Mouse (Mus musculus) heart, adult 9 months (tissue): ENCODE data around the gene Neurod6.
"Not testable (repeated sequence)": the region's sequence is repeated elsewhere in the genome, so short reads cannot be mapped to it uniquely, and the experiment has no call there.

Experiments
- DNase-seq, 2 experiments: peaks; one replicate each; pipeline ENCODE4 v3.0.0; 2022; ENCODE audit warnings: low spot score in 2 of 2

Neurod6 gene

DNA sequence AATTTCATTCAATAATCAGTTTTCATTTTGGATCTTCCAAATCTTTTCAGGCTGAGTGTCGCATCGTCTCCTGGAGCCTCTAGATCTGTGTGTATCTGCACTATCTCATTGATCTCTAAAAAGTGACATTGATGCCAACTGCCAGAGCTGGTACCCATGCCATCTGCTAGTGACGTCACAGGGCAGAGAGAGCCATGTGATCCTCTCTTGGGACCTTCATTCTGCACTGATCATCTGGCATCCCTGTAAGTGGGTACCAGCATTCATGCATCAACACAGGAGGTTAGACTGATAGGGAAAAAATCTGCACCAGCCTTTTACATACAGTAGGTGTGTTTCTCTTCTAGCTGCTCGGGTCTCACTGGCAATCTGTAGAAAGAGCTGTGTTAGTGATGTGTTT, at the start of gene Neurod6:
Neurod6 (minus strand) TSS at position 290 of the 400 bp plus-strand sequence.
- no peak for DNase-seq

DNA sequence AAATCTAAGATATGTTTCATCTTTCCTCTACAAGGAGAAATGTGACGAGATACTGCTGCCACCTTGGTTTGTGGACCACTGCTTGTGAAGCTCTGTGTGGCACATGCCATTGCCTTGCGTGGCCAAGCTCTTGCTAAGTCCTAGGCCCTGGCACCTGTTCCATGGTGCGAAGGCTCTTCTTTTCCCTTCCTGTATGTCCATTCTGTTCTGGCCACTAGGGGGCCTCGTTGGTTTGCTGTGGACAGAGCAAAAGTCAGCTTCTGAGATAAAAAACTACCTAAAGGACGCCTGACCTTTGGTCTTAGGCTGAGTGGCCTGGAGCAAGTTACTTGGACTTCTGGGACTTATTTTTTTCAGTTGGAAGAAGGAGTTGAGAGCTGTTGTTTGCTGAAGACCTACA, 36.1 kb upstream of the Neurod6 start:
- peak in 1 of 2 experiments; percentile 2 for DNase-seq

DNA sequence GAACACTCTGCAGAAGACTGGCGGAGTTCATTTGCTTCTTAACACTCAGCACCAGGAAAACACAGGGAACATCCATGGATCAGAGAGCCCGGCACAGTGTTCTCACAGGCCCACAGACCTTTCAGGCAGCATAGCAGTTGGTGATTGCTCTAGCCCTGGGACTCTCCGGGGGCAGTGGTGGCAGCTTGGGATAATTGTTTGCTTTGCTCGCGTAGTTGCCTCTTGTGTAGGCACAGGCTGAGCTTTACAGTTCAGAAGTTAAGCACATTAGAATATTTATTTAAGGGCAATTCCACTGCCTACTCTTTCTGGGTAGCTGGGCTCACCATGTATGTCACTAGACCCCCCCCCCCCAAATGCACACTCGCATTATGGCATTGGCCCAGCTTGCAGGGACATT, 34.4 kb upstream of the Neurod6 start:
- DNase-seq = no peak

GRCm38 (mm10) chr6:55710913-55711312, 29.9 kb upstream of the Neurod6 start:
- DNase-seq = not testable (repeated sequence)

DNA sequence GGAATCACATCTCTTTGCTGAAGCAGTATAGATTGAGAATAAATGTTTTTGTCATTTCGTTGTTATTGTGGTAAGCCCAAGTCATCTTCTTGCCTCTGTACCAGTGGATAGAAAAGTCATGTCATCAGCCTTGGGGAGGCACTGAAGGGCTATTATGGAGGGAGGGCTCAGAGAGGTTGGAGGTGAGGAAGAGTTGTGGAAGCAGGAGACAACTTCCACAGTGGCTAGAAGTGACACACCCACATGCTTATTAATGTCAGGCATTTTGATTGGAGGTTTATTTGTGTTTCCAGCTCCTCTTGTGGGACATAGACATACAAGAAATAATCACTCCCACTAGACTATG, 23.7 kb upstream of the Neurod6 start:
- no peak for DNase-seq

- DNase-seq = no peak
Measured at GRCm38 (mm10) chr6:55704061-55704758, 23.1 kb upstream of the Neurod6 start.

DNA sequence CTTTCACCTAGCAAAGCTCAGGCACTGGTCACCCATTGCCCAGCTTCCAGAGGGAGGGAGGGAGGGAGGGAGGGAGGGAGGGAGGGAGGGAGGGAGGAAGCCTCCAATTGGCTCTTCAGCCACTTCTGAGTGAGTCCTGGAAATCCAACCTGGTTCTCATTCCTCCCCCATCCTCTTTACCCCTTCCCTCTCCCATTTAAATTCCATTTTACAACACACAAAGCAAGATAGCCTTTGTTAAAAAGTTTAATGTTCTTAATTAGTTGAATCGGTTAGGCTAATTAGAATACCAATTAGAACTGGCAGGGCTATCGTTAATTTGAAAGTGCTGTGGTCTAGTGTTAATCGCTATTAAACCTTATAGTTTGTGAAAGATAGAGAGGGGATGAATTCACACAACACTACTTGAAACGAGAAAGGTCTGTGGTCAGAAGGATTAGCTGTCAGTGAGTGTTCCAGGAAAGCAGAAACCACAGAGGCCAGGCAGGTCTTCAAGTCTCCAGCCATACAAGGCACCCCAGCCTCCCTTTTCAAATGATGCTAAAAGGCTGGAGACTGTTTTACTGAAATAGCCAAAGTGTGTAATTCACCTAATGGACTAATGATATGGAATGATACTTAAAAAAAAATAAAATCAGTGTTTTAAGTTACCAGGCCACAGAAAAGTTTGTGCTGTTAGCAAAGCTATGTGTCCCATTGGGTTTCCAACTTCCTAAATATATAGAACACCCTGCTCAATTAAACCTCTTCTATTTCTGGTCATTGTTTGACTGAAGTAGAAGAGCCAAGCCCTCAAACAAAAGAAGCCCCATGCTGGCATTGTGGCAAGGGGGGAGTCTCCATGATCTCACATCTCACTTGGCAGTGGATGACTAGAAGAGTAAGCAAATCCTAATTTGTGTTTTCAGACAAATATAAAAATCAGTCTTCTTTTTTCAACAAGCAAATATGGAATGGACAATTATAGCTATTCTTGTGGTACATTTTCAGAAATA, 19.6 kb upstream of the Neurod6 start:
- no peak for DNase-seq

- DNase-seq = no peak
Measured at GRCm38 (mm10) chr6:55690015-55690531, 9.0 kb upstream of the Neurod6 start.

GRCm38 (mm10) chr6:55683506-55683905, 2.4 kb upstream of the Neurod6 start:
- no peak for DNase-seq

DNA sequence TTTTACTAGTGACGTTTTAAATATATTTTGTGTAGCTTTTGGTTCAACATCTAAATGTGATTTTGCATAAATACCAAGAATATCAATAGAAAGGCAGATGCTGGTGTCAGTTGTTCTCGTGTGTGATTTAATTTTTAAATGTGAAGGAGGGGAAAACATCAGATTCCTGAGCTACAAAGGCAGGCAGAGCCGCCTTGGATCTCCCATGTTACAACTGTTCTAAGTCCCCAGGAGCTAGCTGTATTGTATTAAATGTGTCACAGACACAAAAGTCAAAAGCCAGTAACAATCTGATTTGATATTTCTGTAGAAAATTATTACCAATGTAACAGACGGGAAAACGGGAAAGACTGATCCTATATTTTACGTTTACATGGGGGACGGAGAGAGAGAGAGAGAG, 1.8 kb upstream of the Neurod6 start:
- DNase-seq = no peak

GRCm38 (mm10) chr6:55678571-55679185, 2.4 kb downstream of the Neurod6 start:
- DNase-seq = no peak

DNA sequence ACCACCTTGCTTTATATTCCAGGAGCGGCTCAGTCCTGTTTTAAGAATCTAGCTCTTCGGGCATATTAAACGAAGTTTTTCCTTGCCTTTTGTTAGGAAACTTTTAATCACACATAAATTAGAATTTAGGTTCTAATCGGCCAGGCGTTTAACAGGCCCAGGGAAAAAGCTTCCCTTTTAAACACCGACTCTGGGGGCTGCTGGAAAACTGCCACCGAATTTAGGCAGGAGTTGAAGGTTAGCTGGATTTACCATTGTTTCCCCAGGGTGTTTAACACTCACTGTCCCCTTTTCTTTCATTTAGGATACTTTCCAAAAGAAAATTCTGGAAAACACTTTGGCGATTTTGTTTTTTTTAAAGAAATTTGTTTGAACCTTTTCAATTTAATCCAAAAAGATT, 3.7 kb downstream of the Neurod6 start:
- DNase-seq = no peak

GRCm38 (mm10) chr6:55676663-55677311, 4.3 kb downstream of the Neurod6 start:
- peak in 1 of 2 experiments; percentile 13 for DNase-seq

DNA sequence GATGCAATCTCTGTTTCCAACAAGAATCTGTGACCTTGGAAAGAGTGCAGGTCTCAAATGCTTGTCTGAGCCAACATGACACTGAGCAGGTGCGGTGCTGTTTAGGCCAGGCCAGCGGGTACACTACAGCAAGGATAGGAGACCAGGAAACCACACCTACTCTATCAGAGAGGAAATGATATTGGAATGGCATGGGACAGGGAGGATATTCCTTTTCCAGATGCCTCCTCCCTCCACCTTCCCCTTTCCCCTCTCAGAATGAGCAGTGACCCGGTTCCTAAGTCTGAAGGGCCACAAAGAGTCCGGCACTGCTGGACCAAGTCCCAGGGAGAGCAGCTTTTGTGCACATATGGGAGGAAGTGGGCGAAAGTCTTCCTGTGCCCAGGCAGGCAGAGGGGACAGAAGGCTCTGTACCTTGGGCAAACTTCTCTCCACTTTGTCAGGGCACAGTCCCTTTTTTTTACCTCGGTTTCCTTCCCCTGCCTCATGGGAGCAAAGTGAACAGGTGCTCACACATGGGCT, 4.9 kb downstream of the Neurod6 start:
- DNase-seq = peak; percentile 16 to 54

DNA sequence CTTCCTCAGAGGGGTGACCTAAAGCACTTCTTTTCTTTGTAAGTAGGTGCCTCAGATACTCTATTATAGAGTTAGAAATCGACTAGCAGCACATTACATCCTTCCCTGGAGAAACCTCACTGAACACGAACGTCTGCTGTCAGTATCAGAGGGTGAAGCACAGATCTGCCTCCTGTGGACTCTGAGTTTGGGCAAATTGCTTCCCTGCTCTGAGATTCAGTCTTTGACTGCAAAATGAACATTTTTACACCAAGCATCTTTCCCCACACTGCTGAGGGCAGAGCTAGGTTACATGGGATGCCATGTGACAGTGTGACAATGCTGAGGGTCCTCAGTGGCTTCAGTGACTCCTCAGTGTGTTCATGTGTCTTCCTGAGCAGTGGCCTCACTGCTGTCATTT, 13.3 kb downstream of the Neurod6 start:
- DNase-seq = no peak

GRCm38 (mm10) chr6:55661126-55661915, 19.7 kb downstream of the Neurod6 start:
- DNase-seq = peak; percentile 15 to 30

GRCm38 (mm10) chr6:55649996-55650395, 31.1 kb downstream of the Neurod6 start:
- peak; percentile 60 to 72 for DNase-seq

GRCm38 (mm10) chr6:55649581-55649980, 31.5 kb downstream of the Neurod6 start:
- DNase-seq = peak; percentile 23 to 24

DNA sequence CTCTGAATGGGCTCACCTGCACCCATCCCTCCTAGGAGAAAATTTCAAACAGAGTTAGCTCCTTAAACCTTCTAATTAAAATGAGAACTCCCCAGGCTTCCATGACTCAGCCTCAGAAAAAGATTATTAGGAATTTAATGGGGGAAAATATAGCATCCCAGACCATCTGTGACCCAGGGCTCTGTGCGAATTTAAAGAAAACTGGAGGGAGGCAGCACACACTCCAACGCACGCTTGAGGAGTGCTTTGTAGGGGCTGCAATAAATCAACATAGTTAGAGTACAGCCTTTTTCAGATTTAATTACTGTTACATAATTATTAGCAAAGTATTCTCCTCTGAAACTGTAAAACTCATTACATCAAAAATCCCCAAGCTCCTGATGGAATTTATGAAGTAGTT, 32.2 kb downstream of the Neurod6 start:
- peak in 1 of 2 experiments; percentile 42 for DNase-seq

DNA sequence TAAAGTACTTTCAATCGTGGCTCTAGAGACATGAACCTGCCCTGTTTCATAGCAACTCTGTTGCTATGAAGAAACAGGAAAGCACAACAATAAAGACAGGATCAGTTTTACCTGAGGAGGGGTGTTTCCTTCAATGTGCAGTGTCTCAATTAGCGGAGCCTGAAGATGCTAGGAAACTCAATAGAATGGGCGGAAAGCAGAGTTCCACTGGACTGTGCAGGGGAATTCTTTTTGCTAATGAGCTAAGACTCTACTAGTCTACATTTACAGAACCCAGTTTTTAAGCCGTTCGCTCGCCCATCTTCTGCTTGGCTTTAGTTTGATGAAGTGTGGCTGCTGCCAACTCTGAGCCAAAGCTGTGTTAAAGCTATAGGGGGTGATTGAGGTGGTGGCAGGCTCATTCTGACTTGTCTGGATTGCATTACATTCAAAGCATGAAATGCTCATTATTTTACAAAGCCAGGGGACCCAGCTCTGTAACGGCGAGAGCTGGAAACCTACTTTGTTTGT, 33.2 kb downstream of the Neurod6 start:
- DNase-seq = peak in 1 of 2 experiments; percentile 19
